Mouse (Mus musculus) liver, postnatal 0 days (tissue): ENCODE data around the gene Emc10. TPM values are rescaled to one million over a fixed set of nuclear protein-coding genes. Genes with fewer than 3 reads are reported as not detected.

Experiments used
- ATAC-seq: fragments of 200-750 bp; cut with Nextera tagmentation; 2 replicates; pipeline ENCODE4 v1.8.0; 2017; ENCODE audit warnings: mild to moderate bottlenecking, moderate library complexity
- DNase-seq: peaks from one replicate; pipeline ENCODE4 v3.0.0-alpha.2; 2016
- H3K27ac ChIP-seq: fragments of 300-500 bp; sonication (generic); 2 replicates; pipeline ENCODE4 v1.5.1; 2014; ENCODE audit warnings: antibody characterized with exemption, moderate library complexity, mild to moderate bottlenecking, low read depth
- H3K27me3 ChIP-seq: fragments of 300-500 bp; sonication (generic); 2 replicates; pipeline ENCODE4 v1.6.1; 2014; ENCODE audit warnings: low read length, control low read depth, mixed read lengths; ENCODE audit not compliant: insufficient read depth
- H3K36me3 ChIP-seq: fragments of 300-500 bp; sonication (generic); replicated peaks from 2 replicates; pipeline ENCODE4 v1.6.1; 2014; ENCODE audit warnings: mild to moderate bottlenecking, control low read depth, low read length, moderate library complexity, mixed read lengths; ENCODE audit not compliant: insufficient read depth
- H3K4me1 ChIP-seq: fragments of 300-500 bp; sonication (generic); 2 replicates; pipeline ENCODE4 v1.6.1; 2014; ENCODE audit warnings: antibody characterized with exemption, mild to moderate bottlenecking, control low read depth; ENCODE audit not compliant: insufficient read depth
- H3K4me2 ChIP-seq: fragments of 300-500 bp; sonication (generic); 2 replicates; pipeline ENCODE4 v1.6.1; 2014; ENCODE audit warnings: low read depth, mild to moderate bottlenecking, low read length, moderate library complexity, mixed read lengths
- H3K4me3 ChIP-seq: fragments of 300-500 bp; sonication (generic); 2 replicates; pipeline ENCODE4 v1.5.1; 2014; ENCODE audit warnings: low read depth, low read length
- H3K9ac ChIP-seq: fragments of 300-500 bp; sonication (generic); replicated peaks from 2 replicates; pipeline ENCODE4 v1.6.1; 2014; ENCODE audit warnings: mild to moderate bottlenecking, moderate library complexity
- H3K9me3 ChIP-seq: fragments of 300-500 bp; sonication (generic); 2 replicates; pipeline ENCODE4 v1.6.1; 2016; ENCODE audit warnings: mild to moderate bottlenecking, control low read depth, low read length, mixed read lengths
- CTCF ChIP-seq: sonication (generic); IDR thresholded peaks from 2 replicates; pipeline ENCODE4 v1.5.1; 2016; ENCODE audit warnings: antibody characterized with exemption, low read depth
- EP300 ChIP-seq: IDR thresholded peaks from 2 replicates; pipeline ENCODE4 v1.6.1; 2016; ENCODE audit warnings: antibody characterized with exemption, low read depth, mild to moderate bottlenecking
- WGBS: fragments of 180-500 bp; shearing (Covaris S2); extraction: QIAGEN DNeasy Blood & Tissue Kit; methylation state at CpG from one replicate; pipeline ENCODE4 v1.1.7; 2014; ENCODE audit not compliant: insufficient replicate concordance; 5-methylcytosine and 5-hydroxymethylcytosine counted together
- polyA plus RNA-seq: library from polyadenylated mRNA; unstranded; fragments of >200 nt; fragmentation: Nextera tagmentation; extraction: Ambion mirVana; gene quantifications from 2 replicates; pipeline ENCODE4 v1.2.1, GENCODE M21; 2015

The Emc10 gene
- polyA plus RNA-seq, 1 experiment from 2014 or later, result 32.4 TPM

- Histone ChIP-seq H3K4me1 (peaks cover 18% of the 10 kb centered on the region), H3K4me2 (no peak overlapping the region), H3K9ac (no peak overlapping the region), H3K36me3 (no peaks in the 10 kb centered on the region), H3K27me3 (peaks cover 49% of the 10 kb centered on the region), H3K27ac (no peak overlapping the region), H3K9me3 (no peaks in the 10 kb centered on the region), H3K4me3 (no peak overlapping the region)
- TF ChIP-seq EP300 (no peak), CTCF (no peak)
- ATAC-seq, result no peak
- WGBS, result 26% methylated on average over 8 of the region's 8 CpGs
- no peak for DNase-seq
These were observed 33.3 kb downstream of the Emc10 start for GRCm38 (mm10) chr7:44463056-44463425.

GRCm38 (mm10) chr7:44462218-44463055 is 33.9 kb downstream of the Emc10 start:
- Histone ChIP-seq H3K4me1 (peaks cover 18% of the 10 kb centered on the region), H3K9ac (no peak overlapping the region), H3K9me3 (no peaks in the 10 kb centered on the region), H3K36me3 (no peaks in the 10 kb centered on the region), H3K4me2 (no peak overlapping the region), H3K27ac (no peak overlapping the region), H3K4me3 (no peak overlapping the region), H3K27me3 (peaks cover 49% of the 10 kb centered on the region)
- ATAC-seq (no peak), DNase-seq (peak; percentile 75)
- 6% methylated on average over 60 of the region's 77 CpGs for WGBS
- no peak for TF ChIP-seq EP300
- TF ChIP-seq CTCF, result peak; percentile 53

- H3K9ac ChIP-seq, result no peak overlapping the region
- WGBS, result 44% methylated on average over 51 of the region's 57 CpGs
- H3K9me3 ChIP-seq, result no peaks in the 10 kb centered on the region
- DNase-seq (peak; percentile 14), ATAC-seq (no peak)
- no peaks in the 10 kb centered on the region for H3K36me3 ChIP-seq
- H3K27ac ChIP-seq, result no peak overlapping the region
- H3K4me2 ChIP-seq, result no peak overlapping the region
- TF ChIP-seq CTCF, result no peak
- no peak for TF ChIP-seq EP300
- peaks cover 49% of the 10 kb centered on the region for H3K27me3 ChIP-seq
- H3K4me3 ChIP-seq, result no peak overlapping the region
- peaks cover 12% of the 10 kb centered on the region for H3K4me1 ChIP-seq
These were observed 34.7 kb downstream of the Emc10 start for GRCm38 (mm10) chr7:44461503-44462217.

GRCm38 (mm10) chr7:44460767-44461502 is 35.4 kb downstream of the Emc10 start:
- 55% methylated on average over 31 of the region's 31 CpGs for WGBS
- peaks cover 49% of the 10 kb centered on the region for H3K27me3 ChIP-seq
- no peak overlapping the region for H3K4me2 ChIP-seq
- H3K4me1 ChIP-seq, result peaks cover 15% of the 10 kb centered on the region
- H3K9me3 ChIP-seq, result no peaks in the 10 kb centered on the region
- H3K9ac ChIP-seq, result no peak overlapping the region
- DNase-seq (peak; percentile 13), ATAC-seq (no peak)
- H3K36me3 ChIP-seq, result no peaks in the 10 kb centered on the region
- TF ChIP-seq EP300 (no peak), CTCF (no peak)
- H3K27ac ChIP-seq, result no peak overlapping the region
- no peak overlapping the region for H3K4me3 ChIP-seq

GRCm38 (mm10) chr7:44460067-44460466 is 36.3 kb downstream of the Emc10 start:
- H3K4me1 ChIP-seq, result peaks cover 13% of the 10 kb centered on the region
- no peak overlapping the region for H3K27ac ChIP-seq
- no peaks in the 10 kb centered on the region for H3K9me3 ChIP-seq
- H3K36me3 ChIP-seq, result no peaks in the 10 kb centered on the region
- no peak overlapping the region for H3K4me2 ChIP-seq
- peaks cover 49% of the 10 kb centered on the region for H3K27me3 ChIP-seq
- TF ChIP-seq CTCF (no peak), EP300 (no peak)
- no peak overlapping the region for H3K4me3 ChIP-seq
- ATAC-seq (no peak), DNase-seq (no peak)
- no peak overlapping the region for H3K9ac ChIP-seq
- 65% methylated on average over 6 of the region's 6 CpGs for WGBS

- Histone ChIP-seq H3K27me3 (peaks cover 19% of the 10 kb centered on the region), H3K4me1 (peaks cover 4% of the 10 kb centered on the region; the same call in 1 of the 2 replicates), H3K36me3 (no peaks in the 10 kb centered on the region), H3K9me3 (no peaks in the 10 kb centered on the region), H3K9ac (no peak overlapping the region), H3K4me3 (no peak overlapping the region), H3K4me2 (no peak overlapping the region), H3K27ac (no peak overlapping the region)
- WGBS, result 77% methylated on average over 1 of the region's 1 CpGs
- no peak for TF ChIP-seq CTCF
- TF ChIP-seq EP300, result no peak
- ATAC-seq (no peak), DNase-seq (peak; percentile 26)
These were observed 40.0 kb downstream of the Emc10 start for GRCm38 (mm10) chr7:44456302-44456701.
